Mouse (Mus musculus): ENCODE data around the gene 4932415D10Rik. TPM values are rescaled to one million over a fixed set of nuclear protein-coding genes. Genes with fewer than 3 reads are reported as not detected.
A peak's percentile ranks its signal among the peaks of the same experiment; 100 is the strongest.

Gene 4932415D10Rik
- total RNA-seq (2021): not detected
- long read RNA-seq, experiment 1: 0 reads
- long read RNA-seq, experiment 2: 0 reads

- TF ChIP-seq CTCF (conservative IDR thresholded peaks at IDR 0.05): no peak
- Histone ChIP-seq H3K4me3 (no peak within 1 kb of the TSS), H3K27ac (no peak within 1 kb of the TSS)
- no peak for DNase-seq (ENCODE audit: low spot score in 2 of 2)
These were observed at the start of gene 4932415D10Rik for GRCm38 (mm10) chr10:82316482-82316881. Gene 4932415D10Rik, minus strand, starts transcription at chr10:82316582.

GRCm38 (mm10) chr10:82361911-82362310 is 45.5 kb upstream of the 4932415D10Rik start:
- DNase-seq (ENCODE audit: low spot score in 2 of 2): no peak
- 0 out of 2 replicates have a peak, but pooled peaks have one; percentile 18 for TF ChIP-seq CTCF (conservative IDR thresholded peaks at IDR 0.05)
- no peak overlapping the region for H3K27ac ChIP-seq

DNA sequence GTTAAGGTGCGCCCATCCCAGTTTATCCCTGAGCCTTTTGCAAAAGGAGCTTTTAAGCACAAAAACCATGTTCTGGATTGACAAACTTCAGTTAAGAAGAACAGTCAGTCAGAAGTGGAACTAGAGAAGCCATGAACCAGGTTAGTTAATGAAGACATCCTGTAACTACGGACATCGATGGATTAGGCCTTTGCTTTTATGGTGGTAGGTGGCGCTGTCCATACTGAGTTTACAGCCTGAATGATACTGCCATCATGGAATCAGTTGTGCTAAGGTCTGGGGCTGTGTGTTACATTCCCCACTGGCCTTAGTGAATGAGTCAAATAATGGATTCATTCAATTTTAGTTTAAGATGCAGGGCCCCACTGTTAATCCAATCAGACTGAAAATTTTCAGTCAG is 39.0 kb upstream of the 4932415D10Rik start:
- no peak for DNase-seq (ENCODE audit: low spot score in 2 of 2)
- Histone ChIP-seq H3K27ac (no peak overlapping the region), H3K4me3 (no peak overlapping the region)
- no peak for TF ChIP-seq CTCF (conservative IDR thresholded peaks at IDR 0.05)

More at GRCm38 (mm10) chr10:82361911-82362310, 45.5 kb upstream of the 4932415D10Rik start:
- H3K4me3 ChIP-seq: no peak overlapping the region

DNA sequence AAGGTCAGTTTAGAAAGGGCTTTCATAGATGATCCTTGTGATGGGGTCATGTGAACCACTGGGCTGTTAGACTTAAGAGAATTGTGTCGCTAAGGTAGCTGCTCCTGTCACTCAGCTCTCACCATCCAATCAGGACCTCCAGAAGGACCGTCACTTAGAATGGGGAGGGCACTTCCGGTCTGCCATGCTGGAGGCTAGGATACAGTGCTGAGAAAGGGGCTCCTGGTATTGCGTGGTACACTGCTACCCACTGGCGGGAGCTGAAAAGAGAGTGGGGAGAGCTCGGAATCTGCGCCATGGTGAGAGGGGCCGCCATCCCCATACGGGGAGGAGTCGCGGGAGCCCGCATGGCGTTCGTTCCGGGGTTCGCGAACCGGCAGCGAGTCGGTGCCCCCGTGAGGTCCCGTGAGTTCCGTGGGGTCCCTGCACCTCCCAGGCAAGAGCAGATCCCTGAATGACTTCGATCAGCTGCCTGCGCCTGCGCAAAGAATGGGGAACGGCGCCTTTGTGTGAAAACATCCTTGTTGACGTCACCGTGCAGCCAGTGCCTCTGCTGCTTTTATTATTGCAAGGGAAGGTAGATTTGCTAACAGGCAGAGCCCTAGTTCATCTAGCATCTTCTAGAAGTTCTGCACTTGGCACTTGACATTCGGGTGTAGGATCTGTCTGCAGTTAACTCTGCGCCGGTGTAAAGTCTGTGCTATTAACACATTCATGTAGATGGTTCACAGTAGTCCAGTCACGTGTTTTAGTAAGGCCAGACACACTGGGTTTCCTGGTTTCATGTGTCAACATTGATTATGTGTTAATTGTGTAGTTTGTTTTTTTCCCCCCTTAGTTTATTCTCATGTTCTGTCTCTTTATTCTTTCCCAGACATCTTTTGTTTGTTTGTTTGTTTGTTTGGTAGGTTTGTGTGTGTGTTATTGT is 38.0 kb upstream of the 4932415D10Rik start, which contains the start of gene Gm4924:
Gene Gm4924 (plus strand): TSS at position 173 of the 928 bp plus-strand sequence.
- H3K4me3 ChIP-seq: peak within 1 kb of the TSS; percentile 96
- 0 out of 2 replicates have a peak, but pooled peaks have one; percentile 8 for TF ChIP-seq CTCF (conservative IDR thresholded peaks at IDR 0.05)
- H3K27ac ChIP-seq: peak within 1 kb of the TSS; percentile 96
- DNase-seq (ENCODE audit: low spot score in 2 of 2): peak; percentile 80 to 89

DNA sequence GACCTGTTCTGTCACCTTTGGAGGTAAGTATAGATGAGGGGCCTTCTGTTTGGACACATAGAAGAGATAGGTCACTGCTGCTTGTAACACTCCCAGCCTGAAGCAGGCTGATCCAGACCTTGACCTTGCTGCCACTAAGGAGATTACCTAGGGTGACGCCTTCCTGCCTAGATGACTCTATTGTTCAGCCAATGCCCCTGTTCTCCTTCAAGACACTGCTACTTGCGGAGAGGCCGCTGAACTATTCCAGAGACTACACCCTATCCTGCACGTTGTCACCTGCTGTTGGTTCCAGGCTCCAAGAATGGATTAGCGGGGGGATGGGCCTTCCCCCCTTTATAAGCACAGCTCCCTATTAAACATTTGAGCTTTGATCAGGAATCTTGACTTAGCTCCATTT is 13.4 kb upstream of the 4932415D10Rik start:
- no peak for DNase-seq (ENCODE audit: low spot score in 2 of 2)
- Histone ChIP-seq H3K27ac (no peak overlapping the region), H3K4me3 (no peak overlapping the region)
- TF ChIP-seq CTCF (conservative IDR thresholded peaks at IDR 0.05): no peak

- TF ChIP-seq CTCF (conservative IDR thresholded peaks at IDR 0.05): peak; percentile 73
- peak in 1 of 2 experiments; percentile 4 for DNase-seq (ENCODE audit: low spot score in 2 of 2)
- H3K4me3 ChIP-seq: no peak overlapping the region
These were observed 3.8 kb upstream of the 4932415D10Rik start for GRCm38 (mm10) chr10:82320134-82320533.

DNA sequence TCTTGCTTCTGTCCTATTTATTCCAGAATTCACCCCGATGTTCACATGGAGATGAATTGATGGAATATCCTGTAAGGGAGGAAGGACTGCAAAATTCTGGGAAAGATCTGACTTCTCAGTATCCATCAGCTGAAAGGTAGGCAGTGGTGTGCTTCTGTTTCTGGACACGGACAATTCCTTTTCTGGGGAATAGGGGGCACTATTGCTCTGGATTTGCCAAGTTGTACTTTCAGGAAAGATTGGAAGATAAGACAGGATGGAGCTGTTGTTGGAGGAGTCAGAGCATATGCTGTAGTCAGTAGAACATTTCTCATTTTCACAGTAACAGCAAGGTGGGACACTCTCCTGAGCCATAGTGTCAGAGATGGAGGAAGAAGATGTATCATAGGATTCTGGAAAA is 19.9 kb downstream of the 4932415D10Rik start:
- no peak for DNase-seq (ENCODE audit: low spot score in 2 of 2)
- peak; percentile 66 for TF ChIP-seq CTCF (conservative IDR thresholded peaks at IDR 0.05)
- Histone ChIP-seq H3K4me3 (no peak overlapping the region), H3K27ac (no peak overlapping the region)

More at GRCm38 (mm10) chr10:82320134-82320533, 3.8 kb upstream of the 4932415D10Rik start:
- H3K27ac ChIP-seq: no peak overlapping the region

- H3K27ac ChIP-seq: no peak overlapping the region
- TF ChIP-seq CTCF (conservative IDR thresholded peaks at IDR 0.05): no peak
- H3K4me3 ChIP-seq: no peak overlapping the region
- DNase-seq (ENCODE audit: low spot score in 2 of 2): no peak
These were observed 59.1 kb downstream of the 4932415D10Rik start for GRCm38 (mm10) chr10:82257331-82257730.

DNA sequence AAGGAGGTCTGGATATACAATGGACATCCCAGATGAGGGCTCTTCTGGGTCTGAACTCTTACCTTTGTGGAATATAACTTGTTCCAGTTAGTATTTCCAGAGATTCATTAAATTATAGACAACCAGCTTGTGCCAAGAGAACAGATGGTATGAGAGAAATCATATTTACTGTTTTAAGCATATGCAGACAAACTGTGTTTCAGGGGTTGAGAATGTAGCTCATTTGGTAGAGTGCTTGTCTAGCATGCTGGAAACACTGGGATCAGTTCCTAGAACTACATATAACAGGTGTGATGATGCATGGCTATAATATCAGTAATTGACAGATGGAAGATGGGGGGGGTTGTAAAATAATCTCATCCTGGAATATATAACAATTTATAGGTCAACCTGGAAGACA is 71.4 kb downstream of the 4932415D10Rik start:
- DNase-seq (ENCODE audit: low spot score in 2 of 2): no peak
- Histone ChIP-seq H3K27ac (no peak overlapping the region), H3K4me3 (no peak overlapping the region)
- no peak for TF ChIP-seq CTCF (conservative IDR thresholded peaks at IDR 0.05)

- no peak for TF ChIP-seq CTCF (conservative IDR thresholded peaks at IDR 0.05)
- DNase-seq (ENCODE audit: low spot score in 2 of 2): no peak
- H3K27ac ChIP-seq: peak overlapping the region; percentile 95
- peak overlapping the region; percentile 99 for H3K4me3 ChIP-seq
These were observed 75.0 kb downstream of the 4932415D10Rik start for GRCm38 (mm10) chr10:82241401-82241788.

DNA sequence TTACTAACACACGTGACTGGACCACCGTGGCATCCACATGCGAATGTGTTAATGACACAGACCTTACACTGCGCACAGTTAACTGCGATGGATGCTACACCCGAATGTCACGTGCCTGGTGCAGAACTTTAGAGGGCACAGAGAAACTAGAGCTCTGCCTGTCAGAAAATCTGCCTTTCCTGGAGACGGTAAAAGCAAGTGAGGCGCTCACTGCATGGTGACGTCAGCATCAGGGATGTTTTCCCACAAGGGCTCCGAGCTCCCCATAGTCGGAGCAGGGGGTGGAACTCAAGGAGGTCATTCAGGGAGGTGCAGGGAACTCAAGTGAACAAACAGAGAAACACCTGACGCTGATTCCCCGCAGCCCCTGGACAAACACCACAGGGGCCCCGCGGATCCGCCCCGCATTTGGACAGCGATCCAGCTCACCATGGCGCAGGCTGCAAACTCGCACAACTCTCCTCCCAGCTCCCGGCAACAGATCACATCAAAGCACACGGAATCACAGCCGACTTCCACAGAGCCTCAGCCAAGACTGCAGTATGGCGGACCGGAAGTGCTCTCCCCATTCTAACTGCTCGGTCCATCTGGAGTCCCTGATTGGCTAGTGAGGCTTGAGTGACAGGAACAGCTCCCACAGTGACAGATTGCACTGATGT is 75.5 kb downstream of the 4932415D10Rik start, which contains the start of gene Zfp938:
Gene Zfp938 (minus strand): TSS at position 539 of the 659 bp plus-strand sequence.
- H3K27ac ChIP-seq: peak within 1 kb of the TSS; percentile 95
- H3K4me3 ChIP-seq: peak within 1 kb of the TSS; percentile 99
- no peak for TF ChIP-seq CTCF (conservative IDR thresholded peaks at IDR 0.05)
- peak; percentile 82 to 89 for DNase-seq (ENCODE audit: low spot score in 2 of 2)

Other genes starting within 250 kb of the 4932415D10Rik start
- 1 to 10 TPM; 7.7 to 8.5 TPM for gene BC024063, start 233.2 kb downstream of the 4932415D10Rik start, total RNA-seq (2021)
- gene AU041133, start 188.6 kb downstream of the 4932415D10Rik start, total RNA-seq (2021): 1 to 10 TPM; 8.8 to 9.7 TPM
- gene Zfp938, start 75.3 kb downstream of the 4932415D10Rik start, total RNA-seq (2021): 10 to 100 TPM; 21.0 to 21.8 TPM
- gene Gm4924, start 37.7 kb upstream of the 4932415D10Rik start, total RNA-seq (2021): 10 to 100 TPM in 1 of 2 experiments, 1 to 10 TPM in 1; 8.9 to 10.3 TPM
- not detected for gene Gm1553, start 176.0 kb upstream of the 4932415D10Rik start, total RNA-seq (2021)